Mouse (Mus musculus): ENCODE measurements around the gene Unc13a. TPM values are rescaled to one million over a fixed set of nuclear protein-coding genes. Genes with fewer than 3 reads are reported as not detected.

Gene Unc13a
- total RNA-seq, 2 experiments from 2014 or later = 11.7 to 12.9 TPM

- no peak for DNase-seq (ENCODE audit: low spot score in 2 of 2)
Measured at GRCm38 (mm10) chr8:71666855-71667254, 4.7 kb downstream of the Unc13a start.

GRCm38 (mm10) chr8:71665331-71666130 lies 6.0 kb downstream of the Unc13a start:
- DNase-seq (ENCODE audit: low spot score in 2 of 2) = peak in 1 of 2 experiments; percentile 69

GRCm38 (mm10) chr8:71660325-71661120 lies 11.0 kb downstream of the Unc13a start:
- DNase-seq (ENCODE audit: low spot score in 2 of 2) = peak; percentile 72 to 79

- DNase-seq (ENCODE audit: low spot score in 2 of 2) = no peak
Measured at GRCm38 (mm10) chr8:71659751-71660150, 11.8 kb downstream of the Unc13a start.

- DNase-seq (ENCODE audit: low spot score in 2 of 2) = no peak
Measured at GRCm38 (mm10) chr8:71658515-71659049, 13.0 kb downstream of the Unc13a start.

- DNase-seq (ENCODE audit: low spot score in 2 of 2) = no peak
Measured at GRCm38 (mm10) chr8:71657816-71658215, 13.7 kb downstream of the Unc13a start.

- no peak for DNase-seq (ENCODE audit: low spot score in 2 of 2)
Measured at GRCm38 (mm10) chr8:71654600-71654999, 17.0 kb downstream of the Unc13a start.

- no peak for DNase-seq (ENCODE audit: low spot score in 2 of 2)
Measured at GRCm38 (mm10) chr8:71645510-71645909, 26.0 kb downstream of the Unc13a start.

GRCm38 (mm10) chr8:71639318-71639717 lies 32.2 kb downstream of the Unc13a start:
- no peak for DNase-seq (ENCODE audit: low spot score in 2 of 2)

GRCm38 (mm10) chr8:71638321-71638720 lies 33.2 kb downstream of the Unc13a start:
- DNase-seq (ENCODE audit: low spot score in 2 of 2) = no peak

- DNase-seq (ENCODE audit: low spot score in 2 of 2) = no peak
Measured at GRCm38 (mm10) chr8:71637149-71638095, 34.1 kb downstream of the Unc13a start.

- peak in 1 of 2 experiments; percentile 40 for DNase-seq (ENCODE audit: low spot score in 2 of 2)
Measured at GRCm38 (mm10) chr8:71633981-71634667, 37.4 kb downstream of the Unc13a start.

- DNase-seq (ENCODE audit: low spot score in 2 of 2) = peak in 1 of 2 experiments; percentile 56
Measured at GRCm38 (mm10) chr8:71633164-71633563, 38.4 kb downstream of the Unc13a start.

GRCm38 (mm10) chr8:71631897-71632296 lies 39.7 kb downstream of the Unc13a start:
- no peak for DNase-seq (ENCODE audit: low spot score in 2 of 2)

- DNase-seq (ENCODE audit: low spot score in 2 of 2) = no peak
Measured at GRCm38 (mm10) chr8:71630761-71631160, 40.8 kb downstream of the Unc13a start.

- DNase-seq (ENCODE audit: low spot score in 2 of 2) = no peak
Measured at GRCm38 (mm10) chr8:71629781-71630212, 41.8 kb downstream of the Unc13a start.

- peak; percentile 89 to 94 for DNase-seq (ENCODE audit: low spot score in 2 of 2)
Measured at GRCm38 (mm10) chr8:71629096-71629697, 42.4 kb downstream of the Unc13a start.

- no peak for DNase-seq (ENCODE audit: low spot score in 2 of 2)
Measured at GRCm38 (mm10) chr8:71628396-71629095, 43.0 kb downstream of the Unc13a start.
